Mouse (Mus musculus): ENCODE results near the gene Coq8b.
A peak's percentile ranks its signal among the peaks of the same experiment; 100 is the strongest.

The Coq8b gene

DNA sequence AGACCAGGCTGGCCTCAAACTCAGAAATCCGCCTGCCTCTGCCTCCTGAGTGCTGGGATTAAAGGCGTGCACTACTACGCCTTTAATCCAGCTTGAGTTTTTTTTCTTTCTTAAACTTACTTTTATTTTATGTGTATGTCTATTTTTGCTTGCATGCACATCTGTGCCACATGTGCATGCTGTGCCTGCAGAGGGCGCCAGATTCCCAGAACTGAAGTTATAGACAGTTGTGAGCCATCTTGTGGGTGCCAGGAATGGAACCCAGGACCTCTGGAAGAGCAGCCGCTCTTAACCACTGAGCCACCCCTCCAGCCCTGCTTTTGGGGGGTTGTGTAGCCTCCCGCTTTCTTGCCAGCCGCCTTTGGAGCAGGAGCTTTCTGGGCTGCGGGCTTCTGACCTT is 38.6 kb downstream of the Coq8b start:
- no peak for DNase-seq (ENCODE audit: low spot score in 2 of 2)

DNA sequence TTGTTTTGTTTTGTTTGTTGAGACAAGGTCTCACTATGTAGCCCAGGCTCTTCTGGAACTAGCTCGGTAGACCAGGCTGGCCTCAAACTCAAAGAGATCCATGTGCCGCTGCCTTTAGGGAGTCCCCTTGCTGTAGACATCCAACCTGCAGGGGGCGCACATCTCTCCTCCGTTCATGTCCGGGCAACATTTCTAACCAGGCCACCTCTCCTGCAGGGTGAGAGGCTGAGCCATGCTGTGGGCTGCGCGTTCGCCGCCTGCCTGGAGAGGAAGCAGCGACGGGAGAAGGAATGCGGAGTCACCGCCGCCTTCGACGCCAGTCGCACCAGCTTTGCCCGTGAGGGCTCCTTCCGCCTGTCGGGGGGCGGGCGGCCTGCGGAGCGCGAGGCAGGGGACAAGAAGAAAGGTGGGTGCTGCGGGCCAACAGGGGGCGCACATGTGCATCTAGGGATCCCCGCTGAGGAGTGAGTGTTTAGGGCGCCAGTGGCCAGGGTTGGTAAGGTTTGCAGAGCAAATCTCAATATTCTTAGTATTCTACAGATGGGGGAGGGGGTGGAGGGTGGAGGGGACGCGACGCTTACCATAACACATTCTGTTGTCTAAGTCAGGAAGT is 41.0 kb downstream of the Coq8b start:
- DNase-seq (ENCODE audit: low spot score in 2 of 2): no peak

GRCm38 (mm10) chr7:27274916-27275315 is 42.1 kb downstream of the Coq8b start:
- DNase-seq (ENCODE audit: low spot score in 2 of 2): no peak

DNA sequence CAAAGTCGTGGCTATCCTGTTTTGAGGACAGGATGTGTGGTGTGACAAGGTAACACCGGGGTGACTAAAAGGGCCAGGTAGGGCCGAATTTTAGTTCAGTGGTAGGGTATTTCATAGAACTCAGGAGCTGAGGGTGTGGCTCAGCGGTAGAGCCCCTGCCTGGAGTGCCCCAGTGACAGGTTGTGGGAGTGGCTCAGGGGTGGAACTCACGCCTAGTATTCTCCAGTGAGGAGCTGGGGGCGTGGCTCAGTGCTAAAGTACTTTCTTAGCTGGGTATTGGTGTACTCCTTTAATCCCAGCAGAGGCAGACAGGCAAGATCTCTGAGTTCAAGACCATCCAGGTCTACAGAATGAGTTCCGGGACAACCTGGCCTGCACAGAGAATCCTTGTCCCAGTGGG is 43.2 kb downstream of the Coq8b start:
- DNase-seq (ENCODE audit: low spot score in 2 of 2): no peak

- no peak for DNase-seq (ENCODE audit: low spot score in 2 of 2)
Observed at GRCm38 (mm10) chr7:27277191-27277590, 44.4 kb downstream of the Coq8b start.

DNA sequence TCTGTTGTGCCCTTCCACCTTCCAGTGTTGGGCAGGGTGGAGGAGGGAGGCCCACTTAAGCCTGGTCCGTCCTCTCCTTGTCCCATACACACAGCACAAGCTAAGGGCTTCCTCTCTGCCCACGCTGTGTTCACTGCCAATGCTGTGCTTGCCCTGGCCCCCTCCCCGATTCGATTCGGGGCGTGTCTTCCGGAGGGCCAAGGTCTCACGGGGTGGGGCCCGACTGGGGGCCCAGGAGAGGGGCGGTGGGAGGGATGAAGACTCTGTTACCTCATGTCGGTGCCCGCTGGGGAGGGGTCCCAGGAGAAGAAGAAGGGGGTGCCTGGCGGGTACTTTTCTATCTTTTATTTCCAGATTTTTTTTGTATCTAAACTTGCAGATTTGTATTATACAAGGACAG is 48.9 kb downstream of the Coq8b start:
- no peak for DNase-seq (ENCODE audit: low spot score in 2 of 2)

DNA sequence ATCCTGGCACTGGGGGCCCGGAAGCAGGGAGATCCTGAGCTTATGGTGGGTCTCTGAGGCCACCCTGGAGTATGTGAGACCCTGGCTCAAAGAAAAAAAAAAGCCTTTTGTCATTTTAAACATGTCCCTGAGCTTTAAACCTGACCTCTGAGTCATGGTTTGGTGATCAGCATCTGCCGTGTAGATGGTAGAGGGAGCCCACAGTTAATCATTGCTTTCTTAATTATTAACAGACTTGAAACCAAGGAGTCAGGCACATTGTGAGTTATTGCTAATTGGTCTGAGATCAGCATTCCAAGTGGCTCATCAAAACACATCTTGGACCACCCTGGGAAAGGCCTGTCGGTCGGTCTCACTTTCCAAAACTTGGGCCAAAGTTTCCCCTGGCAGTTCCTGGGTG is 49.4 kb downstream of the Coq8b start:
- no peak for DNase-seq (ENCODE audit: low spot score in 2 of 2)

DNA sequence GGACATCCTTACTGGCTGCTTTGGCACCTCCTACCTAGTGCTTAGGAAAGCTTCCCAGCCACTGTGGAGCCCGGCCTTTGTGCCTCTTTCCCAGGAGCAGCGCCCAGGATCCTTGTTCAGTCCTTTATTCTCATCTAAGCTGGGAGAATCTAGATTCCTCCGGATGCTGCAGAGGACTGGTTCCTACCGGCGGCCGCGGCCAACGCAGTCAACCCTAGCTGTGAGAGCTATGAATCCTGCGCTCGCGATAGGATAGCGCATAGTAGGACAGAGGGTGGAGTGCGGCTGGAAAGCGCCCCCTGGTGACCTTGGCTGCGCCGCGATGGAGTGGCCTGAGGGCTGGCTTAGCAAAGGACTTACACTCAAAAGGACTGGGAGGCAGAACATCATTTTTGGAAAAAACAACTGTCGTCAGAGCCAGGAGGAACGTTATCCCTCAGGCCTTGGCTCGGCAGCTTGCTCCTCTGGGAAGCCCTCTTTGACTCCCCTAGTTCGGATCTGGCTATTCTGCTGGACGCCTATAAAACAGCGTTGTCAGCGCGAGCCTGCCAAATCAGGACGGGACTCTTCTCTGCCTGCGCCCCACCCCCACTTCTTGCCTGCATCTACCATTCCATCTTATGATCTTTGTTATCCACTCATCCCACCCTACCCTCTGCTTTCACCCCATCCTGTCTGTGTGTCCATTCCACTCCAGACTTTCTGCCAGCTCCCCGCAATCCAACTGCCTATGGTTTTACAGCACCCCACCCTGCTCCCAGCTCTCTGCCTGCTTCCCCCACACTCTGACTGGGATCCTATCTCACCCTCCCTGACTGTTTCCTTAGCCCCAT is 52.3 kb downstream of the Coq8b start:
- DNase-seq (ENCODE audit: low spot score in 2 of 2): peak; percentile 74 to 80

GRCm38 (mm10) chr7:27285698-27286066 is 52.9 kb downstream of the Coq8b start:
- DNase-seq (ENCODE audit: low spot score in 2 of 2): peak; percentile 58 to 62

GRCm38 (mm10) chr7:27288732-27289131 is 55.9 kb downstream of the Coq8b start:
- no peak for DNase-seq (ENCODE audit: low spot score in 2 of 2)

DNA sequence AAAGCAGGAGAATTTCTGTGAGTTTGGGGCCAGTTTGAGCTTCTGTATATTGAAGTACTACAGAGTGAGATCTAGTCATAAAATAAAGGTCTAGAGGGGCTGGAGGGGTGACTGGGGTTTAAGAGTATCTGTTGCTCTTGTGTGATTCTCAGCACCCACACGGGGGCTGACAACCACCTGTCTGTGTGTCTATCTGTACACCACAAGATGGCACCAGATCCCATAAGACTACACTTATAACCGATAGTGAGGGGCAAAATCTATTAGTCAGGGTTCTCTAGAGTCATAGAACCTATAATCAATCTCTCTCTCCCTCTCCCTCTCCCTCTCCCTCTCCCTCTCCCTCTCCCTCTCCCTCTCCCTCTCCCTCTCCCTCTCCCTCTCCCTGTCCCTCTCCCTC is 57.7 kb downstream of the Coq8b start:
- no peak for DNase-seq (ENCODE audit: low spot score in 2 of 2)

GRCm38 (mm10) chr7:27291795-27292466 is 59.1 kb downstream of the Coq8b start:
- DNase-seq (ENCODE audit: low spot score in 2 of 2): peak; percentile 82 to 88

DNA sequence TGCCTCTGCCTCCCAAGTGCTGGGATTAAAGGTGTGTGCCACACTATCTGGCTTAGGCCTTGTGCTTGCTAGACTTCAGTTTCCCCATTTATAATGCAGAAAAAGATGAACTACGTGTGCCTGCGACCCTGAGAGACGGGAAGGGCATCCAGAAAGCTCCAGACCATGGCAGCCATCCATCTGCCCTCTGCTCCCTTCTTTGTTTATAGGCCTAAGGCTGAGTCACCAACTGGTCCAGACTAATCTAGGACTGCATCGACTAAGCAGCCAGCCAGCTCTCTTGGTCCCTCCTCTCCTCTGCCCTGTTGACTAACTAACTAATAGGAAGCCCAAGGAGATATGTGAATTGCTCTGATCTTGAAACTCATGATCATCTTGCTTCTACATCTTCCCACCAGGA is 63.1 kb downstream of the Coq8b start:
- no peak for DNase-seq (ENCODE audit: low spot score in 2 of 2)

- DNase-seq (ENCODE audit: low spot score in 2 of 2): no peak
Observed at GRCm38 (mm10) chr7:27296518-27296917, 63.7 kb downstream of the Coq8b start.

DNA sequence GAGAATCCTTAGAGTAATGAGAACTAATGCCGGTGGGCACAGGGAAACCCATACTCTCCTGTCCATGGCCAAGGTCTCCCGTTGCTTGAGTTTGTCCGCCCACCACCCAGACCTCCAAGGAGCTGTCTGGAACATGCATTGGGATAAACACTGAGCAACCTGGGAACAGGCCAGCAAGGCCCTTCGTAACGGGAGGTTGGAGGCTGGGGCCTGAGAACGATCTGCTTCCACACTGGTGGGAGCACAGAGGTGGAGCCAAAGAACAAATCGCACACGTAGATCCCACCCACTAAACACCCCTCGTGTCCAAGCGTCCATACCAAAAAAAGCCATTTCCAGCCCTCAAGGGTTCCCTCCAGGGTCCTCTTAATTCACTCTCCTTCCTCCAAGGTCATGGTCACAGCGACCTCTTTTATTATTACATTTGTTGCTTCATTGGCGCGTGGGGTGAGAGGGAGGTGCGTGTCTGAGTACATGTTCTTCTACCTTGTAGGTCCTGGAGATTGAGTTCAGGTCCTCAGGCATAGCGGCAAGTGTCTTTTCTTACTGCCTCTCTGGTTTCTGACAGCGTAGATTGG is 65.3 kb downstream of the Coq8b start:
- DNase-seq (ENCODE audit: low spot score in 2 of 2): no peak

- DNase-seq (ENCODE audit: low spot score in 2 of 2): no peak
Observed at GRCm38 (mm10) chr7:27298816-27299215, 66.0 kb downstream of the Coq8b start.

DNA sequence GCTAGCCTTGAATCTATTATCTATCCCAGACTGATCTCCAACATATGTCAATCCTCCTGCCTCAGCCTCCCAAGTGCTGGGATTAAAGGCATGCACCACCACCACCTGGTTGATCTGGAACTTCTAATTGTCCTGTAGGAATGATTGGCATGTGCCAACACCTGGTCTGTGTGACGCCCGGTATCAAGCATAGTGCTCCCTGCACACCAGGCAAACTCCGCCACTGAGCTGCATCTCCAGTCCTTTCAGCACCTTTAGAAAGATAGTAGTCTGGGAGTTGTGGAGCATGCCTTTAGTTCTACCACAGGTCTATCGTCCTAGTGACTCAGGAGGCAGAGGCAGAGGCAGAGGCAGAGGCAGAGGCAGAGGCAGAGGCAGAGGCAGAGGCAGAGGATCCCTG is 67.5 kb downstream of the Coq8b start:
- DNase-seq (ENCODE audit: low spot score in 2 of 2): no peak

- DNase-seq (ENCODE audit: low spot score in 2 of 2): no peak
Observed at GRCm38 (mm10) chr7:27300801-27301200, 68.0 kb downstream of the Coq8b start.

DNA sequence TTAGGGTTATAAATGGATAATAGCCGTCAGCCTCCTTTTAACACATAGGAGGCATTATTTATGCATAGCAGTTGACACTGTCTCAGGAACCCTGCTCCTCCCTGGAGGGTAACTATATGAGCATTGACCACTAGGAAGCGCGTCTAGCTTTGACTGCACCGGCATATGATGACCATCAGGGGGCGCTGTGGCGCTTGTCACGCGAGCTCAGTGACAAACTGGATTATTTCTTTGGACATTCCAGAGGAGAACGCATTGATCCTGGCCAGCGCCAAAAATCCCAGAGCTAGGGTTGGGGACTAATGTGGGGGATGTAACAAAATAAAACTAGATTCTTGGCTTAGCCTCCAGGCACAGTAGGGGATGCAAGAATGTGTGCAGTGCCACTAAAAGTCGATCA is 69.3 kb downstream of the Coq8b start:
- peak; percentile 66 to 71 for DNase-seq (ENCODE audit: low spot score in 2 of 2)

DNA sequence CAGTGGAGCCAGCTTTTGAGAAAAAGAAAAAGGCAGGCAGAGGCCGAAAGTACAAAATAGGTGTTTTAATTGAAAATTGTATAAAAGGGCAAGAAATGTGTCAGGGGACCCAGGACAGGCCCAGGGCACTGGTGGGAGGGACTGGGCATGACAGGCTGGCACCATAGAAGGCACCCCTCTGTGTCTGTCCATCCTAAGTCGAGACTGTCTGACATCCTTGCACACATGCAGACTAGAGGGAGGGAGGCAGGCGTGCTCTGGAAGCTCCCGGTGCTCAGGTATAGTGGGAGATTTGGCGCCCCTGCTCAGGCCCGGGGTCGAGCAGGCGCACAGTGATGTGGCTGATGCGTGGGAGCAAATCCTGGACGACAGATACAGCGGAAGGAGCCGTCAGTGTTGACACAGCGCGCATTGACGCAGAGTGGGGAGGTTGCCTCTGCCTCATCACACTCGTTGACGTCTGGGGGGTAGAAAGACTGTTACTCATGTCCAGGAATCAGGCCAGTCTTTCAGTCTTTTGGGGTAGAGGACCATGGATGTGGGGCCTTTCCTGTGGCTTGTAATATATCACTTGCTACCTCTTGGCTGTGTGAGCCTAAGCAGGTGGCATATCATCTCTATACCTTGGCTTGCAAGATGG is 72.4 kb downstream of the Coq8b start:
- no peak for DNase-seq (ENCODE audit: low spot score in 2 of 2)

- DNase-seq (ENCODE audit: low spot score in 2 of 2): no peak
Observed at GRCm38 (mm10) chr7:27306161-27307160, 73.6 kb downstream of the Coq8b start.
